In the genomic region with DNA sequence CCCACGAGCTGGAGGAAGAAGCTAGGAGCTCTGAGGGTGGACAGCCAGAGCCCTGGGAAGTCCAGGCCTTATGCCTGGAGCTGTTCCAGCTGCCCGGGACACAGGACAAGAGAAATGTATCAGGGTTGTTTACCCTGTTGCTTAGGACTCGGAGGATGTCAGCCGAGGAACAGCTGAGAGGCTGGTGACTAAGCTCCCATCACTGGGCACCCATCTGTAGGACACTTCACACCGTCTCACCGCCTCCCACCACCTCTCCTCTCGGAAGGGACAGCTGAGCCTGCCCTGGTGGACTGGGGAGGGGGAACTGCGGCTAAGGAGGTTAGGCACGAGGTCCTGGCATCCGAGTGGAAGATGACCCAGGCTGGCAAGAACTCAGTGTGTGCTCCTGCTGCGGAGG, we compare ENCODE assay signal across 10 mouse cellular contexts. TPM values are rescaled to one million over a fixed set of nuclear protein-coding genes. Genes with fewer than 3 reads are reported as not detected.
A peak's percentile ranks its signal among the peaks of the same experiment; 100 is the strongest.
DNase-seq lines count a peak whose midpoint lies in the region; ATAC-seq and TF ChIP-seq lines count a peak whose summit lies in the region.
"Had no signal": no experiment of that assay in that cellular context is flagged by ENCODE, and none has a peak within 500 bp of the region (broad histone marks: within the 10 kb centered on the region; RNA-seq: fewer than 3 reads in every experiment).

No protein-coding gene starts in this region.

- DNase-seq in forebrain, embryonic 10.5 days (ENCODE audit: extremely low spot score, low spot score) = no peak
- peak; percentile 37 to 41 for DNase-seq in lung, adult 18-20 months
- DNase-seq in lung, adult 2 months = no peak
- peak; percentile 95 for DNase-seq in skeletal muscle tissue, adult 2 months (ENCODE audit: low read depth, low spot score)
- DNase-seq in right cerebral cortex, adult 2 months (ENCODE audit: low spot score in 2 of 2) = no peak
- DNase-seq in urinary bladder, adult 2 months (ENCODE audit: low spot score) = no peak

- WGBS in forebrain, embryonic 12.5 days = 82% methylated on average over 11 of the region's 11 CpGs
- WGBS in forebrain, embryonic 10.5 days = 81% methylated on average over 11 of the region's 11 CpGs
- 48% methylated on average over 11 of the region's 11 CpGs for WGBS in lung, adult 2 months
- 55% methylated on average over 11 of the region's 11 CpGs for WGBS in heart, embryonic 13.5 days

- no peak for ATAC-seq in forebrain, embryonic 12.5 days (ENCODE audit: low FRiP score)
- ATAC-seq in heart, embryonic 13.5 days (ENCODE audit: extremely low read depth, insufficient number of reproducible peaks, low FRiP score, low TSS enrichment) = no peak

- peaks cover 54% of the 10 kb centered on the region for H3K36me3 ChIP-seq in forebrain, embryonic 12.5 days (replicated peaks)
- H3K36me3 ChIP-seq in forebrain, embryonic 10.5 days (replicated peaks) = peaks cover 63% of the 10 kb centered on the region
- H3K36me3 ChIP-seq in heart, embryonic 13.5 days = peaks cover 50% of the 10 kb centered on the region

- no peak overlapping the region for H3K4me3 ChIP-seq in forebrain, embryonic 12.5 days (replicated peaks)
- no peak overlapping the region for H3K4me3 ChIP-seq in forebrain, embryonic 10.5 days
- H3K4me3 ChIP-seq in lung, adult 2 months (replicated peaks; ENCODE audit: extremely low read depth, low read depth, low read length) = no peak overlapping the region
- H3K4me3 ChIP-seq in heart, embryonic 13.5 days = no peak overlapping the region
- H3K4me3 ChIP-seq: liver, embryonic 15.5 days; neural tube, embryonic 12.5 days had no signal

- no peaks in the 10 kb centered on the region for H3K27me3 ChIP-seq in forebrain, embryonic 12.5 days
- no peaks in the 10 kb centered on the region for H3K27me3 ChIP-seq in forebrain, embryonic 10.5 days (ENCODE audit: poor library complexity, severe bottlenecking)
- no peaks in the 10 kb centered on the region for H3K27me3 ChIP-seq in heart, embryonic 13.5 days (replicated peaks)
- H3K27me3 ChIP-seq: liver, embryonic 15.5 days; neural tube, embryonic 12.5 days had no signal

- H3K9me3 ChIP-seq in forebrain, embryonic 12.5 days = no peaks in the 10 kb centered on the region
- no peaks in the 10 kb centered on the region for H3K9me3 ChIP-seq in forebrain, embryonic 10.5 days
- H3K9me3 ChIP-seq in heart, embryonic 13.5 days = no peaks in the 10 kb centered on the region
- H3K9me3 ChIP-seq: liver, embryonic 15.5 days; neural tube, embryonic 12.5 days had no signal

- H3K4me1 ChIP-seq in forebrain, embryonic 12.5 days = no peaks in the 10 kb centered on the region
- H3K4me1 ChIP-seq in forebrain, embryonic 10.5 days = peaks cover 11% of the 10 kb centered on the region; the same call in 1 of the 2 replicates
- no peaks in the 10 kb centered on the region for H3K4me1 ChIP-seq in lung, adult 2 months (ENCODE audit: control insufficient read depth, insufficient read depth, low read length)
- peaks cover 17% of the 10 kb centered on the region for H3K4me1 ChIP-seq in heart, embryonic 13.5 days
- H3K4me1 ChIP-seq: liver, embryonic 15.5 days; neural tube, embryonic 12.5 days had no signal

- TF ChIP-seq POLR2A in lung, adult 2 months (IDR thresholded peaks at IDR 0.05; ENCODE audit: borderline replicate concordance, extremely low read depth, low read depth, low read length) = no peak

- H3K4me2 ChIP-seq in forebrain, embryonic 12.5 days = no peak overlapping the region
- no peak overlapping the region for H3K4me2 ChIP-seq in heart, embryonic 13.5 days
- H3K4me2 ChIP-seq: liver, embryonic 15.5 days; neural tube, embryonic 12.5 days had no signal

- 0 out of 2 replicates have a peak overlapping the region, but pooled peaks have one; percentile 19 for H3K27ac ChIP-seq in forebrain, embryonic 12.5 days
- no peak overlapping the region for H3K27ac ChIP-seq in forebrain, embryonic 10.5 days
- 0 out of 2 replicates have a peak overlapping the region, but pooled peaks have one; percentile 12 for H3K27ac ChIP-seq in heart, embryonic 13.5 days (replicated peaks)
- H3K27ac ChIP-seq: liver, embryonic 15.5 days; neural tube, embryonic 12.5 days had no signal

- TF ChIP-seq CTCF in lung, adult 2 months (IDR thresholded peaks at IDR 0.05; ENCODE audit: insufficient read depth, low read length) = no peak

- H3K9ac ChIP-seq in forebrain, embryonic 12.5 days = no peak overlapping the region
- H3K9ac ChIP-seq in heart, embryonic 13.5 days = no peak overlapping the region
- H3K9ac ChIP-seq: liver, embryonic 15.5 days; neural tube, embryonic 12.5 days had no signal

RNA-seq across cellular contexts. Expression of gene Spata32, which starts 17.5 kb away (rescaled TPM):
- polyA plus RNA-seq in forebrain, embryonic 12.5 days (2016; fragmentation: Nextera tagmentation; extraction: Ambion mirVana) = not detected in 2 replicates
- polyA plus RNA-seq in forebrain, embryonic 10.5 days (2016; fragmentation: Nextera tagmentation; extraction: Ambion mirVana) = not detected in 2 replicates
- polyA plus RNA-seq in lung, adult 2 months (2012; rRNA removed) = not detected in 2 replicates
- not detected in 2 replicates for polyA plus RNA-seq in heart, embryonic 13.5 days (2015; fragmentation: Nextera tagmentation; extraction: Ambion mirVana)
- not detected in 2 replicates for polyA plus RNA-seq in urinary bladder, adult 2 months (2012; rRNA removed)
- polyA plus RNA-seq: liver, embryonic 15.5 days had no signal

RNA-seq across cellular contexts. Expression of gene 1700023F06Rik, which starts 27.3 kb away (rescaled TPM):
- 0.33 and 0.64 TPM in 2 replicates for polyA plus RNA-seq in forebrain, embryonic 12.5 days (2016; fragmentation: Nextera tagmentation; extraction: Ambion mirVana)
- 0.21 and 0.32 TPM in 2 replicates for polyA plus RNA-seq in forebrain, embryonic 10.5 days (2016; fragmentation: Nextera tagmentation; extraction: Ambion mirVana)
- 0.41 and 0.50 TPM in 2 replicates for polyA plus RNA-seq in lung, adult 2 months (2012; rRNA removed)
- polyA plus RNA-seq in heart, embryonic 13.5 days (2015; fragmentation: Nextera tagmentation; extraction: Ambion mirVana) = not detected in 2 replicates
- 1.3 and 3.3 TPM in 2 replicates for polyA plus RNA-seq in urinary bladder, adult 2 months (2012; rRNA removed)

RNA-seq across cellular contexts. Expression of gene Map3k14, which starts 31.6 kb away (rescaled TPM):
- polyA plus RNA-seq in forebrain, embryonic 12.5 days (2016; fragmentation: Nextera tagmentation; extraction: Ambion mirVana) = 4.6 and 4.7 TPM in 2 replicates
- polyA plus RNA-seq in forebrain, embryonic 10.5 days (2016; fragmentation: Nextera tagmentation; extraction: Ambion mirVana) = 4.0 TPM in 2 replicates
- polyA plus RNA-seq in lung, adult 2 months (2012; rRNA removed) = 16.3 and 19.7 TPM in 2 replicates
- polyA plus RNA-seq in heart, embryonic 13.5 days (2015; fragmentation: Nextera tagmentation; extraction: Ambion mirVana) = 1.8 and 1.9 TPM in 2 replicates
- polyA plus RNA-seq in urinary bladder, adult 2 months (2012; rRNA removed) = 6.6 and 8.9 TPM in 2 replicates

Comparison
In these comparisons a context has a peak if more than half of its experiments do, and no peak if none do; other contexts are left out.
1. DNase-seq: peak in lung, adult 18-20 months (2 of 2) and skeletal muscle tissue, adult 2 months (single experiment); none in forebrain, embryonic 10.5 days (single experiment), lung, adult 2 months (single experiment), right cerebral cortex, adult 2 months (0 of 2) and urinary bladder, adult 2 months (single experiment).